Mouse (Mus musculus): ENCODE data around the gene Rad50. TPM values are rescaled to one million over a fixed set of nuclear protein-coding genes. Genes with fewer than 3 reads are reported as not detected.

Gene Rad50
- polyA plus RNA-seq, 1 experiment from 2014 or later: 15.6 TPM

GRCm38 (mm10) chr11:53745260-53745659 is 38.1 kb upstream of the Rad50 start:
- Histone ChIP-seq H3K4me1 (replicated peaks; ENCODE audit: control insufficient read depth, insufficient read depth, low read length) (no peaks in the 10 kb centered on the region), H3K27ac (ENCODE audit: low read depth, low read length) (no peak overlapping the region), H3K9ac (ENCODE audit: low read depth, low read length) (no peak overlapping the region), H3K27me3 (replicated peaks; ENCODE audit: control insufficient read depth, insufficient read depth, low read length) (no peaks in the 10 kb centered on the region), H3K4me2 (replicated peaks; ENCODE audit: low read depth) (no peak overlapping the region), H3K9me3 (ENCODE audit: control insufficient read depth) (no peaks in the 10 kb centered on the region), H3K4me3 (ENCODE audit: low read depth, low read length) (no peak overlapping the region), H3K36me3 (ENCODE audit: control insufficient read depth, insufficient read depth) (no peaks in the 10 kb centered on the region)
- 84% methylated on average over 2 of the region's 2 CpGs for WGBS
- no peak for ATAC-seq
- peak; percentile 51 for TF ChIP-seq CTCF (IDR thresholded peaks at IDR 0.05; ENCODE audit: low read depth)

DNA sequence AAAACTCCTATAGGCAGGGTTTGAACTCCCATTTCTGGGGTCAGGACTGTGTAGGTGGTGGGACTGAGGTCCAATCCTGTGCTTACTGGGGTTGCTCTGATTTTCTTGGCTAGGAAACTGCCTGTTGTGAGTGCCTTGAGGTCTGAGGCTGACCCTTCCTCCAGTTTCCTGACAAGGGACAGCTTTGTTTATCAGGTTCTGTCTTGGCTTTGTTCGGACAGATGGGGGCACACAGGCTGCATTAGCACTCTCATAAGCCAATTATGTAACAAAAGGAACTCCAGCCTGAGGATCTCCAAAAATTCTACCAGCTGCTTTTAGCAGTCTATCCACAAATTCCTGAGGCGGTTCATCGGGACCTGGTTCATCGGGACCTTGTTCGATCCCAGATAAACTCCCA is 35.2 kb upstream of the Rad50 start:
- H3K9me3 ChIP-seq (ENCODE audit: control insufficient read depth): no peaks in the 10 kb centered on the region
- TF ChIP-seq CTCF (IDR thresholded peaks at IDR 0.05; ENCODE audit: low read depth): peak; percentile 52
- H3K4me3 ChIP-seq (ENCODE audit: low read depth, low read length): no peak overlapping the region
- no peak overlapping the region for H3K4me2 ChIP-seq (replicated peaks; ENCODE audit: low read depth)
- no peak for ATAC-seq
- 40% methylated on average over 5 of the region's 5 CpGs for WGBS
- H3K36me3 ChIP-seq (ENCODE audit: control insufficient read depth, insufficient read depth): no peaks in the 10 kb centered on the region
- H3K27ac ChIP-seq (ENCODE audit: low read depth, low read length): no peak overlapping the region
- no peaks in the 10 kb centered on the region for H3K4me1 ChIP-seq (replicated peaks; ENCODE audit: control insufficient read depth, insufficient read depth, low read length)
- no peak overlapping the region for H3K9ac ChIP-seq (ENCODE audit: low read depth, low read length)
- no peaks in the 10 kb centered on the region for H3K27me3 ChIP-seq (replicated peaks; ENCODE audit: control insufficient read depth, insufficient read depth, low read length)

- Histone ChIP-seq H3K27ac (ENCODE audit: low read depth, low read length) (no peak overlapping the region), H3K9me3 (ENCODE audit: control insufficient read depth) (no peaks in the 10 kb centered on the region), H3K4me3 (ENCODE audit: low read depth, low read length) (no peak overlapping the region), H3K36me3 (ENCODE audit: control insufficient read depth, insufficient read depth) (no peaks in the 10 kb centered on the region), H3K9ac (ENCODE audit: low read depth, low read length) (no peak overlapping the region), H3K4me1 (replicated peaks; ENCODE audit: control insufficient read depth, insufficient read depth, low read length) (no peaks in the 10 kb centered on the region), H3K4me2 (replicated peaks; ENCODE audit: low read depth) (no peak overlapping the region), H3K27me3 (replicated peaks; ENCODE audit: control insufficient read depth, insufficient read depth, low read length) (no peaks in the 10 kb centered on the region)
- peak; percentile 71 for ATAC-seq
- 26% methylated on average over 6 of the region's 6 CpGs for WGBS
- peak; percentile 72 for TF ChIP-seq CTCF (IDR thresholded peaks at IDR 0.05; ENCODE audit: low read depth)
Observed at GRCm38 (mm10) chr11:53737573-53737946, 30.4 kb upstream of the Rad50 start.

DNA sequence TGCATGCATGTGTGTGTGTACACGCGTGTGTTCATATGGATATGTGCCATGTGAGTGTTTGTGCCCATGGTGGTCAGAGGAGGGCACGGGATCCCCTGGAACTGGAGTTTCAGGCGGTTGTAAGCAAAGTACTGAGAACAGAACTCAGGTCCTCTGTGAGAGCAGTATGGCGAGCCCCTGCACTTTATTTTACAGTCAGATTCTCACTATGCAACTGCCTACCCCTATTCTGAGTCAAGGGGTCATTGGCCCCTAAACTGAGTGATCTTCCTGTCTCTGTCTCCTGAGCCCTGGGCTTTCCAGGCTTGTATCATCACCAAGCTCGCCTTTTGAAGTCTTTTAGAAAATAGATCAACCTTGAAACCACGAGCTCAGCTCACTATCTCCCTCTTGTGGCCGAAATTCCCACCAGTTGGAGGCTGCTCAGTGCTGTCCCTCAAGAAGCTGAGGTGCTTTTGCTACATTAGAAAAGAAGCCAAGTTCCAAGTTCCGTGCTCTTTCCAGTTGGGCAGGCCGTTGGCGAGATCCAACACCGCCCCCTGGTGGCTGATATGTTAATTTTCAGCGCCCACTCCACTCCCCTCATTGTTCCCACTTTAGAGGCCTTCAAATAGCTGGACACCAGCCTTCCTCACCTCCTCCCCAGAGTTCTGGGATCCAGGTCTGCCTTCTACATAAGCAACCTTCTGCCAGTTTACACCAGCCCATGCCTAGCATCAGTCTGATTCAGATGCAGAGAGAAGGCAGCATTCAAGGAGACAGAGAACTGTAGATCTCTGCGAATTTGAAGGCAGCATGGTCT is 29.9 kb upstream of the Rad50 start:
- ATAC-seq: peak; percentile 74
- peak; percentile 89 for TF ChIP-seq CTCF (IDR thresholded peaks at IDR 0.05; ENCODE audit: low read depth)
- 52% methylated on average over 14 of the region's 14 CpGs for WGBS
- Histone ChIP-seq H3K36me3 (ENCODE audit: control insufficient read depth, insufficient read depth) (no peaks in the 10 kb centered on the region), H3K9ac (ENCODE audit: low read depth, low read length) (no peak overlapping the region), H3K9me3 (ENCODE audit: control insufficient read depth) (no peaks in the 10 kb centered on the region), H3K4me2 (replicated peaks; ENCODE audit: low read depth) (no peak overlapping the region), H3K4me3 (ENCODE audit: low read depth, low read length) (no peak overlapping the region), H3K27me3 (replicated peaks; ENCODE audit: control insufficient read depth, insufficient read depth, low read length) (no peaks in the 10 kb centered on the region), H3K4me1 (replicated peaks; ENCODE audit: control insufficient read depth, insufficient read depth, low read length) (no peaks in the 10 kb centered on the region), H3K27ac (ENCODE audit: low read depth, low read length) (no peak overlapping the region)

DNA sequence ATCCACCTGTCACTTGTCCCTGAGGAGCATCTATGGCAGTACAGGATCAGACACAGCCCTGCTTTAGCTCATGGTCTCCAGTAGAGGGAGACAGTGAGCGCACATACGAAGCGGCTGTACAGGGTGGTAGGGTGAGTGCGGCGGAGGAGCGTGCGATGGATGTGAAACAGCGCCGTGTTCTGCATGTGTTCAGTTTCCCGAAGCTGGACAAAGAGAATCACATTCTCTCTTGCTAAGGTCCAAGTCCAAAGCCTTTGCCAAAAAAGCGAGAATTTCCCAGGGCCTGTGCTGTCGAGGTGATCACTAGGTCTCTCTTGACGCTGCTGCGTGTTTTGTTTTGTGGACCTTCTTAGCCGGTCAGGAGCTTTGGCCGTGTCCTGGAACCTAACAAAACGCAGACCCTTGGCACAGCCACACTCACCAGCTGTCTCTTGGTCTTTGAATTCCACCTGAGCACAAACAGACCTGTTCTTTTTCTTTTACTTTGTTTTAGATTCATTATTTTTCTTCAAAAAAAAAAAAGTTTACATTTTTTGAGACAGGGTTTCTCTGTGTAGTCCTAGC is 28.6 kb upstream of the Rad50 start:
- H3K9ac ChIP-seq (ENCODE audit: low read depth, low read length): no peak overlapping the region
- no peak overlapping the region for H3K27ac ChIP-seq (ENCODE audit: low read depth, low read length)
- 25% methylated on average over 17 of the region's 17 CpGs for WGBS
- H3K36me3 ChIP-seq (ENCODE audit: control insufficient read depth, insufficient read depth): no peaks in the 10 kb centered on the region
- 0 out of 2 replicates have a peak overlapping the region, but pooled peaks have one; percentile 14 for H3K4me3 ChIP-seq (ENCODE audit: low read depth, low read length)
- no peaks in the 10 kb centered on the region for H3K27me3 ChIP-seq (replicated peaks; ENCODE audit: control insufficient read depth, insufficient read depth, low read length)
- peak overlapping the region; percentile 51 for H3K4me2 ChIP-seq (replicated peaks; ENCODE audit: low read depth)
- no peaks in the 10 kb centered on the region for H3K4me1 ChIP-seq (replicated peaks; ENCODE audit: control insufficient read depth, insufficient read depth, low read length)
- TF ChIP-seq CTCF (IDR thresholded peaks at IDR 0.05; ENCODE audit: low read depth): peak; percentile 99
- peak; percentile 67 for ATAC-seq
- no peaks in the 10 kb centered on the region for H3K9me3 ChIP-seq (ENCODE audit: control insufficient read depth)

DNA sequence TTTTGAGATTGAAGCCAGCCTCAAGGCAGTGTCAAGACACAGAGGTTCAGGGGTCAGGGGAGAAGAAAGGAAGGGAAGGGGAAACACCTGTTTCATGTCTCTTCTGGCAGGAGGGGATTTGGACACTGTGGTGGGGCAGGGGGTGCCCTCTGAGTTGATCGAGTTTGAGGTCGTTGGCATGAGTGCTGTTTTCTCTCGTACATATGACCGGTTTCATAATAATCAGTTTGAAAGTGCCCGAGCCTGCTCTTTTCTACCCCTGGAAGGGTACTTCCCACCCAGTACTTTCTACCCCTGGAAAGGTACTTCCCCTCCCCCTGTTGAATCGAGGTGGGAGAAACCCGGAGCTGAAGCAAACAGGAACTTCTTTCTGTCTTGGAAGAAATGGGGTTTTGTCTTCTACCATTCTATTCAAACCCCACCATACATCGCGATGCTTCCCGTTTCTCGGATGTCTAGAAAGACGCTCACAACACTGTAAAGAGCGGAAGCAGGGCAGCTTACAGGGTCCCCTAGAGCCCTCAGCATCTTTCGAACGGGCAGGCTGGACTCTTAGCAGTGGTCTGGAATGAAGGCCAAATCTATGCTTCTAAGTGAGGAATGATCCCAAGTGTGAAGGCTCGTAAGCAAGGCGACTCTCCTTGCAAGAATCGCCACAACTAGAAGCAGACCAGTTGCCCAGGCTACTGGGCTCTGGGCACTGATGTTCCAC is 28.0 kb upstream of the Rad50 start:
- no peak overlapping the region for H3K27ac ChIP-seq (ENCODE audit: low read depth, low read length)
- H3K27me3 ChIP-seq (replicated peaks; ENCODE audit: control insufficient read depth, insufficient read depth, low read length): no peaks in the 10 kb centered on the region
- no peaks in the 10 kb centered on the region for H3K9me3 ChIP-seq (ENCODE audit: control insufficient read depth)
- TF ChIP-seq CTCF (IDR thresholded peaks at IDR 0.05; ENCODE audit: low read depth): no peak
- H3K9ac ChIP-seq (ENCODE audit: low read depth, low read length): no peak overlapping the region
- no peak overlapping the region for H3K4me3 ChIP-seq (ENCODE audit: low read depth, low read length)
- 0 out of 2 replicates have a peak overlapping the region, but pooled peaks have one; percentile 51 for H3K4me2 ChIP-seq (replicated peaks; ENCODE audit: low read depth)
- no peaks in the 10 kb centered on the region for H3K36me3 ChIP-seq (ENCODE audit: control insufficient read depth, insufficient read depth)
- H3K4me1 ChIP-seq (replicated peaks; ENCODE audit: control insufficient read depth, insufficient read depth, low read length): no peaks in the 10 kb centered on the region
- ATAC-seq: no peak
- WGBS: 68% methylated on average over 18 of the region's 18 CpGs

Measured in intestine, postnatal 0 days (tissue).